Mouse (Mus musculus): ENCODE results near the gene Pcbd1.
"Not testable (repeated sequence)": the region's sequence is repeated elsewhere in the genome, so short reads cannot be mapped to it uniquely, and the experiment has no call there.

Pcbd1 gene

GRCm38 (mm10) chr10:61085364-61085763, 3.8 kb upstream of the Pcbd1 start:
- in situ Hi-C loops (cut with MboI; ENCODE audit: low pct_unique_long_range_greater_than_20kb in 1 of 2, low sequenced_read_pairs in 2 of 2, unreplicated experiment in 1 of 2), result no loop called here

DNA sequence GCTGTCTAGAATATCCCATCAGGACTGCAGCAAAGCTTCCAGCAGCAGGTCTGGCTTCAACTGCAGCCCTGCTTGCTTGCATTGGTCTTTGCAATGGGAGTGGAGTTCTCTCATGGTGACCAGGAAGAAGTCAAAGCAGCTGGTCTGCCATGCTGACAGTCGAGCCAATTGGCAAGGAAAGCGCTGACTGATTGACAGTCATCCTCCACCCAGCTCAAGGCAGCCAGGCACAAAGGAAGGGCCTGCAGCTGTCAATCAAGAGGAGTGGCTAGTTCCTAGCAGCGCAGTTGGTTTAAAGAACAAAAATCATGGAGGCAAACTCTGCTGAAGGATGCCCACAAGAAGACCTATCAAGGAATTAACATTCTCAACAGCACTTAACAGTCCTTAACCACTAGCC, 2.6 kb upstream of the Pcbd1 start:
- in situ Hi-C loops (cut with MboI; ENCODE audit: low pct_unique_long_range_greater_than_20kb in 1 of 2, low sequenced_read_pairs in 2 of 2, unreplicated experiment in 1 of 2), result no loop called here

GRCm38 (mm10) chr10:61088468-61088867, 663 bp upstream of the Pcbd1 start:
- in situ Hi-C loops (cut with MboI; ENCODE audit: low pct_unique_long_range_greater_than_20kb in 1 of 2, low sequenced_read_pairs in 2 of 2, unreplicated experiment in 1 of 2), result no loop called here

- in situ Hi-C loops (cut with MboI; ENCODE audit: low pct_unique_long_range_greater_than_20kb in 1 of 2, low sequenced_read_pairs in 2 of 2, unreplicated experiment in 1 of 2), result no loop called here
These were observed 2.7 kb downstream of the Pcbd1 start for GRCm38 (mm10) chr10:61091866-61092265.

GRCm38 (mm10) chr10:61103564-61104114, 14.5 kb downstream of the Pcbd1 start:
- in situ Hi-C loops (cut with MboI; ENCODE audit: low pct_unique_long_range_greater_than_20kb in 1 of 2, low sequenced_read_pairs in 2 of 2, unreplicated experiment in 1 of 2), result no loop called here

- in situ Hi-C loops (cut with MboI; ENCODE audit: low pct_unique_long_range_greater_than_20kb in 1 of 2, low sequenced_read_pairs in 2 of 2, unreplicated experiment in 1 of 2), result no loop called here
These were observed 25.2 kb downstream of the Pcbd1 start for GRCm38 (mm10) chr10:61114246-61114720.

DNA sequence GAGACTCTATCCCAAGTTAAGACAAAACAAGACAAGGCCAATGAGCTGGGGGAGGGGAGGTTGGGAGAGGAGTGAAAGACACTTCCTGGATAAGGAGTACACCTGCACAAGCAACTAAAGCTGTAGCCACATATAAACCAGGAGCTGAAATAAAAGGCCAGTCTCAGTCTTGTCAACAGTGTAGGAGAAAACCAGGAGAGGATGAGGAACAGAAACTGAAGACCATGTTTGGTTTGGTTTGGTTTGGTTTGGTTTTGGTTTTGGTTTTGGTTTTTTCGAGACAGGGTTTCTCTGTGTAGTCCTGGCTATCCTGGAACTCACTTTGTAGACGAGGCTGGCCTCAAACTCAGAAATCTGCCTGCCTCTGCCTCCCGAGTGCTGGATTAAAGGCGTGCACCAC, 32.6 kb downstream of the Pcbd1 start:
- in situ Hi-C loops (cut with MboI; ENCODE audit: low pct_unique_long_range_greater_than_20kb in 1 of 2, low sequenced_read_pairs in 2 of 2, unreplicated experiment in 1 of 2), result not testable (repeated sequence)

DNA sequence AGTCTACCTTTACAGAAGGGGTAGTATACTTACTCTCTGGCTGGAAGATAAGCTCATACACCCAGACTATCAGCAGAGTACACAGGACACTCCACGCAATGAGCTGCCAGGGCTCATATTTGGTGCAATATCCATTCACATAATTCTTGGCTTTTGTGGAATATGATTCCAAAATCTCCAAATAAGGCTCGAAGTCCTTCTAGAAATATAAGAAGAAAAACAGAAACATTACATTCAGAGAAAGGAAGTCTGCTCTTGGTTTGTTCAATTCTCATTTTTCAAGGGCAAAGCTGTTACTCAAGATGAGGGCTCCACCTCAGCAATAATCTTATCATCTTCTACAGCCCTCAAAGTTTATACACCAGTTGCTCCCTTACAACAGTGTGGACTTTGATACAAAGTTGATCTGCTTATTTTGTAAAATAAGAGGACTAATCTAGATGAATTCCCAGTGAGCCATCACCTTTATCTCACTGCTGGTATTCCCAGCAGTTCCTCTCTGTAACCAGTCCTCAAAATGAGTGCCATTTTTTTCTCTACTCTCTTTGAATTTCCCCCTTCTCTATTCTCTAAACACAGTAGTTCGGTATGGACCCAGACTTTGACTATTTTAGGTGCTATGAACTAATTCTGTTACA, 34.3 kb downstream of the Pcbd1 start:
- in situ Hi-C loops (cut with MboI; ENCODE audit: low pct_unique_long_range_greater_than_20kb in 1 of 2, low sequenced_read_pairs in 2 of 2, unreplicated experiment in 1 of 2), result no loop called here

DNA sequence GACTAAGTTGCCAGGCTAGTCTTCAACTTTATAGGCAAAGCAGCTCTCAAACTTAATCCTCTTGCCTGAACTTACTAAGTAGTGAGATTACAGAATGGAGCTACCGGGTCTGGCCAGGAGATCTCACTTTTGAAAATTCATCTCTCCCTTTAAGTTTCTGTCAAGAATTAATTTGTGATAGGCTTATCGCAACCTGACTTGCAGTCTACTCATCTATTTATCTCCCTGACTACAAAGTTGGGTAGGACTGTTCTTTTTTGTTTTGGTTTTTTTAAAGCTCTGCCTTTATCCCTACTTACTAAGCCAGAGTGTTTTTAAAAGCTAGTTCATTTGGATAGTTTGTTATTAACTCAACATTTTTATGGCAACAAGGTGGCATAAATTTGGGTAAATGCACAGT, 35.3 kb downstream of the Pcbd1 start:
- in situ Hi-C loops (cut with MboI; ENCODE audit: low pct_unique_long_range_greater_than_20kb in 1 of 2, low sequenced_read_pairs in 2 of 2, unreplicated experiment in 1 of 2), result no loop called here

DNA sequence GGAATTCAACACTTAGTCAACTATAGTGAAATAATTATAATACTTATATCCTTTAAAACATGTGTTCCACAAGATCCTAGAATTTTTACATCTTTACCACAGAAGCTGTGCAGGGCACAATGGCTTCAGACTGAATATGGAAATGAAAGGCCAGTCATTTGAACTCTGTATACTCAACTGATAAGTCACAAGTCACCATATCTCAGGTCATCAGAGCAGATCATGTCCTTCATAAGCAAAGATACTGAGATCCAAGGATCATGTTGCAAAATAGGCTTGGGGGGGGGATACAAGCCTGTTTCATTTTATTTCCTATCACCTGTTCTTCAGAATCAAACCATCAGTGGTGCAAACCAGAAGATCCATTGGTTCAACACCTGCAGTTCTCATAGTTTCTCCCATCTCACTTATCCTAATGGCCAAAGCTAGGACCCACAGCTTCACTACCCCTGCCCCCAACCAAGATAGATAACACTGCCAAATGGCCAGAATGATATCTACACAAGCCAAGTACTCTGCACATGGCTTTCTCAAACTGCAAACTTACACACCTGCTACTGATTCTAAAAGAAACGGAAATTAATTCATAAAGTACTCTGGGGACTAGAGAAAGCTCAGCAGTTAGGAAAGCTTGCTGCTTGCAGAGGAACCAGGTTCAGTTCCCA, 39.7 kb downstream of the Pcbd1 start:
- in situ Hi-C loops (cut with MboI; ENCODE audit: low pct_unique_long_range_greater_than_20kb in 1 of 2, low sequenced_read_pairs in 2 of 2, unreplicated experiment in 1 of 2), result no loop called here

- in situ Hi-C loops (cut with MboI; ENCODE audit: low pct_unique_long_range_greater_than_20kb in 1 of 2, low sequenced_read_pairs in 2 of 2, unreplicated experiment in 1 of 2), result no loop called here
These were observed 41.8 kb downstream of the Pcbd1 start for GRCm38 (mm10) chr10:61130959-61131358.

DNA sequence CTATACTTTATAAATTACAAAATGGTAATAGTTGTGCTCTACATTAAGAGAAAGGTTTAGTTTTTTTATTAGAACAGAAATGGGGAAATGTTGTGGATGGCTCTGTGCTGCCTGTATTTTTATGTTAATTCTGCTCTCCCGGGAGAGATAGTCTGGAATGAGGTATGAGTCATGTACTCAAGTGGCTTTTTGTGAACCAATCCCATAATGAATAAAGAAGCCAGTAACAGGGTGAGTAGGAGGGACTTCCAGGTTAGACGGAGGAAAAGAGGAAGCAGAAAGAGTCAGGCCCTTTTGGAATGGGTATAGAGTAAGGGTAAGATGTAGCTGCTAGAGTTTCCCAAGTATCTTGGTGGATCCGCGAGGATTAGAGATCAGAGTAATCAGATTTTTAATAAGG, 44.9 kb downstream of the Pcbd1 start:
- in situ Hi-C loops (cut with MboI; ENCODE audit: low pct_unique_long_range_greater_than_20kb in 1 of 2, low sequenced_read_pairs in 2 of 2, unreplicated experiment in 1 of 2), result no loop called here

DNA sequence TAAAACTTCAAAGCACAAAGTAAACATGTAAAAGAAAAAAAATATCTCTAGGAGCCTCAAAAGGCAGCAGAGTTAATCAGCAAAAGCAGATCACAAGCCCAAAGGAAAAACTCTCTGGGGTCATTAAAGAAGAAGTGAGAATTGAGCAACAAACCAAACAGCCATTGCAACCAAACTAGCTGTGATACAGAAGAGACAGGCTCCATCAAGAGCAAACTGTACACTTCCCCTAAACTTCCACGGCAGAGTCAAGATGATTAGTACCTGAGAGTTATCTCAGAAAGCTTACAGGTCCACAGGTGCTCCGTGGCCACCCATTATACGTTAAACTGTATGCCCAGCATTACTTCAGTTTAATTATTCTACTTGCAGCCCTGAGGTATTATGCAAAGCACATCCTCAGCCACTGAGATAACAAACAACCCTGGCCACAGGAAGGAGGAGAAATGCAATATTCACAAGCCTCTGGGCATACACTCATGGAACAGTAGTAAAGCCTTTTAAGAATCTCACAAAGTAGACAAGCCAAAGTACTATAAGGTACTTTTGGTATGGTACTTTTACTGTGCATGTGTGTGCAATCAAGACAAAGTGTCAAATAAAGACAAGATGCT, 46.2 kb downstream of the Pcbd1 start:
- in situ Hi-C loops (cut with MboI; ENCODE audit: low pct_unique_long_range_greater_than_20kb in 1 of 2, low sequenced_read_pairs in 2 of 2, unreplicated experiment in 1 of 2), result no loop called here

- in situ Hi-C loops (cut with MboI; ENCODE audit: low pct_unique_long_range_greater_than_20kb in 1 of 2, low sequenced_read_pairs in 2 of 2, unreplicated experiment in 1 of 2), result no loop called here
These were observed 48.4 kb downstream of the Pcbd1 start for GRCm38 (mm10) chr10:61137567-61137966.

GRCm38 (mm10) chr10:61143343-61143742, 54.2 kb downstream of the Pcbd1 start:
- in situ Hi-C loops (cut with MboI; ENCODE audit: low pct_unique_long_range_greater_than_20kb in 1 of 2, low sequenced_read_pairs in 2 of 2, unreplicated experiment in 1 of 2), result no loop called here
